Mouse (Mus musculus): ENCODE measurements around the gene Celf2. TPM values are rescaled to one million over a fixed set of nuclear protein-coding genes. Genes with fewer than 3 reads are reported as not detected.

Gene Celf2
- total RNA-seq, 1 experiment: 3.7 TPM

DNA sequence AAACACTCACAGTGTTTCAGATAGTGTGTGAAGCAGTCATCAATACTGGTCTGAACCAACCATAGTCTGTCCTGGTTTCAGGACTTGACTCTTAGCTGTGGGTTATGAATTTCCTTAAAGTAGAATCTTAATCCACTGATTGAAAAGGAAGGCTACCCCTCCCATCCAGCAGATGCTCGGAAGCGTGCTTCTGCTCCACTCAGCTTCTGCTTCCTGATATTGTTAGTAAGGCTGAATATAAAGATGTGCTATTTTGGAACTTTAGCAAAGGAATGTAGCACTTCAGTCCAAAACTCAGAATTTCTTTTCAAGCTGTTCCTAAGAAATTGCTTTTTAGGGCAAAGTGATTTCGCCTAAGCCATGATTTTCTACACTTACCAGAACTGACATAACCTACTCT lies 108.8 kb downstream of the Celf2 start:
- in situ Hi-C loops (cut with MboI; ENCODE audit: low sequenced_read_pairs in 2 of 2, unreplicated experiment in 2 of 2): no loop called here

DNA sequence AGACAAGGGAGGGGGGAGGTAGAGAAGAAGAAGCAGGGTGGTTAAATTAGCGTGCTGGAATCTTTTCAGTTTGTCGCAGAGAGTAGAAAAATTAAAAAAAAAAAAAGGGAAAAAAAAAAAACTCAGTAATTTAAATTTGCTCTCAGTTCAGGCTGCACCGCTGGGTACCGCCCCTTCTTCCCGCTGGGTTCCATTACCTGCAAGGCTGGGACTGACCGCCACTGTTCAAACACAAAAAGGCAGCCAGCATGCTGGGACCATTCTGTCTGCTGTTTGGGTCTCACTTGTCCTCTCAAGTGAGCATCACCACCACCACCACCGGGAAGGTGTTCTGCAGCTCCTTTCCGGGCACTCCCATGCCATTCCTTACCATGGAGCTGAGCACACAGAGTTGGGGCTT lies 113.4 kb downstream of the Celf2 start:
- H3K4me3 ChIP-seq (ENCODE audit: insufficient read depth in 1 of 2, low read depth in 1 of 2, low read length in 2 of 2, poor library complexity in 1 of 2, severe bottlenecking in 1 of 2): no peak overlapping the region
- no peak overlapping the region for H3K27ac ChIP-seq (ENCODE audit: insufficient read depth, low read depth, low read length, poor library complexity, severe bottlenecking)
- H3K9me3 ChIP-seq (ENCODE audit: control insufficient read depth, insufficient read depth, low read depth, low read length): no peaks in the 10 kb centered on the region
- in situ Hi-C loops (cut with MboI; ENCODE audit: low sequenced_read_pairs in 2 of 2, unreplicated experiment in 2 of 2): no loop called here
- no peak overlapping the region for H3K9ac ChIP-seq (ENCODE audit: insufficient read depth, low read depth, low read length, poor library complexity, severe bottlenecking)
- TF ChIP-seq CHD2 (IDR thresholded peaks at IDR 0.05; ENCODE audit: low read depth, low read length): no peak
- H3K36me3 ChIP-seq (ENCODE audit: control insufficient read depth, insufficient read depth, low read length, poor library complexity, severe bottlenecking): no peaks in the 10 kb centered on the region
- DNase-seq (ENCODE audit: low read depth, low spot score): no peak
- H3K4me1 ChIP-seq (ENCODE audit: control insufficient read depth in 2 of 2, insufficient read depth in 2 of 2, low read length in 2 of 2, poor library complexity in 1 of 2): no peaks in the 10 kb centered on the region

More for the DNA sequence above, 108.8 kb downstream of the Celf2 start:
- Histone ChIP-seq H3K9ac (ENCODE audit: insufficient read depth, low read depth, low read length, poor library complexity, severe bottlenecking) (no peak overlapping the region), H3K9me3 (ENCODE audit: control insufficient read depth, insufficient read depth, low read depth, low read length) (no peaks in the 10 kb centered on the region), H3K27ac (ENCODE audit: insufficient read depth, low read depth, low read length, poor library complexity, severe bottlenecking) (no peak overlapping the region), H3K4me1 (ENCODE audit: control insufficient read depth in 2 of 2, insufficient read depth in 2 of 2, low read length in 2 of 2, poor library complexity in 1 of 2) (no peaks in the 10 kb centered on the region), H3K36me3 (ENCODE audit: control insufficient read depth, insufficient read depth, low read length, poor library complexity, severe bottlenecking) (no peaks in the 10 kb centered on the region), H3K4me3 (ENCODE audit: insufficient read depth in 1 of 2, low read depth in 1 of 2, low read length in 2 of 2, poor library complexity in 1 of 2, severe bottlenecking in 1 of 2) (no peak overlapping the region)
- no peak for TF ChIP-seq ZNF384 (IDR thresholded peaks at IDR 0.05; ENCODE audit: low read depth, low read length)
- no peak for TF ChIP-seq CHD2 (IDR thresholded peaks at IDR 0.05; ENCODE audit: low read depth, low read length)
- no peak for TF ChIP-seq HCFC1 (IDR thresholded peaks at IDR 0.05; ENCODE audit: borderline replicate concordance, insufficient read depth, low read length)
- TF ChIP-seq ZC3H11A (IDR thresholded peaks at IDR 0.05; ENCODE audit: borderline replicate concordance, low read depth, low read length): no peak
- no peak for TF ChIP-seq MAFK (IDR thresholded peaks at IDR 0.05; ENCODE audit: insufficient read depth, low read depth, low read length)
- DNase-seq (ENCODE audit: low read depth, low spot score): no peak

DNA sequence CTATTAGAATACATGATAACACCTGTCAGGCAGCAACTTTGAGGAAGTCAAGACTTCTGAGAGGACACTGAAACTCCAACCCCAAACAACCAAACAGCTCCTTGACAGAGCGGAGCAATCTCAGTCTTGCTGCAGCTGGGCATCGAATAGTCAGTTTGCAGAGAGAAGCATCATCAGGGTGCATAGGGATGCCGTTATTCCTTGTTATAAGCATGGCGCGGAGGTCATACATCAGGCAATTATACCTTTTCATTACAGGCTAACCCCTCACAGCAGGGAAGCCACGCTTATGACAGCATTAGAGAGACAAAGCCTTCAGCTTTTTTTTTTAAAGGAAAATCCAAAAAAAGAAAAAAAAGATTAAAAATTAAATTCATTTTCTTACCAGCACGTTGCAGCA lies 113.9 kb downstream of the Celf2 start:
- Histone ChIP-seq H3K9ac (ENCODE audit: insufficient read depth, low read depth, low read length, poor library complexity, severe bottlenecking) (no peak overlapping the region), H3K36me3 (ENCODE audit: control insufficient read depth, insufficient read depth, low read length, poor library complexity, severe bottlenecking) (no peaks in the 10 kb centered on the region), H3K4me3 (ENCODE audit: insufficient read depth in 1 of 2, low read depth in 1 of 2, low read length in 2 of 2, poor library complexity in 1 of 2, severe bottlenecking in 1 of 2) (no peak overlapping the region), H3K27ac (ENCODE audit: insufficient read depth, low read depth, low read length, poor library complexity, severe bottlenecking) (no peak overlapping the region), H3K4me1 (ENCODE audit: control insufficient read depth in 2 of 2, insufficient read depth in 2 of 2, low read length in 2 of 2, poor library complexity in 1 of 2) (no peaks in the 10 kb centered on the region), H3K9me3 (ENCODE audit: control insufficient read depth, insufficient read depth, low read depth, low read length) (no peaks in the 10 kb centered on the region)
- DNase-seq (ENCODE audit: low read depth, low spot score): no peak
- TF ChIP-seq MAFK (IDR thresholded peaks at IDR 0.05; ENCODE audit: insufficient read depth, low read depth, low read length) (no peak), CHD2 (IDR thresholded peaks at IDR 0.05; ENCODE audit: low read depth, low read length) (no peak), HCFC1 (IDR thresholded peaks at IDR 0.05; ENCODE audit: borderline replicate concordance, insufficient read depth, low read length) (no peak), ZNF384 (IDR thresholded peaks at IDR 0.05; ENCODE audit: low read depth, low read length) (no peak), ZC3H11A (IDR thresholded peaks at IDR 0.05; ENCODE audit: borderline replicate concordance, low read depth, low read length) (no peak)
- in situ Hi-C loops (cut with MboI; ENCODE audit: low sequenced_read_pairs in 2 of 2, unreplicated experiment in 2 of 2): no loop called here

DNA sequence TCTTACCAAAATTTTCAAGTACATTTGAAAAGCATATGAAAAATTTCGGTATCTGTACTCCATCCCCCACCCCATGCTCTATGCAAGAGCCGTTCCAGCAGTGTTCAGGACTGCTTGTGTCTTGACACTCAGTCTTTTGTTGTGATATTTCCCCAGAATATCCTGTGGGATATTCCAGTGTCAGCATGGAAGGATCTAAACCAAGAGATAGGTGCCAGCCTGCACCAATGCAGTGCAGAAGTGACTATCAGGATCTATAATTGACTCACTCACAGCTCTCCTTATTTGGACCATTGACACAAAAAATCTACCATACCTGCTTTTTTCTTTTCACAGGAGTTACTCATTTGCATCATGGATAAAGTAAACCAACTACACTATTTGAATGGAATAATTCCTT lies 116.9 kb downstream of the Celf2 start:
- Histone ChIP-seq H3K36me3 (ENCODE audit: control insufficient read depth, insufficient read depth, low read length, poor library complexity, severe bottlenecking) (no peaks in the 10 kb centered on the region), H3K4me1 (ENCODE audit: control insufficient read depth in 2 of 2, insufficient read depth in 2 of 2, low read length in 2 of 2, poor library complexity in 1 of 2) (no peaks in the 10 kb centered on the region), H3K4me3 (ENCODE audit: insufficient read depth in 1 of 2, low read depth in 1 of 2, low read length in 2 of 2, poor library complexity in 1 of 2, severe bottlenecking in 1 of 2) (no peak overlapping the region), H3K9ac (ENCODE audit: insufficient read depth, low read depth, low read length, poor library complexity, severe bottlenecking) (no peak overlapping the region), H3K27ac (ENCODE audit: insufficient read depth, low read depth, low read length, poor library complexity, severe bottlenecking) (no peak overlapping the region), H3K9me3 (ENCODE audit: control insufficient read depth, insufficient read depth, low read depth, low read length) (no peaks in the 10 kb centered on the region)
- no peak for DNase-seq (ENCODE audit: low read depth, low spot score)
- in situ Hi-C loops (cut with MboI; ENCODE audit: low sequenced_read_pairs in 2 of 2, unreplicated experiment in 2 of 2): no loop called here
- TF ChIP-seq HCFC1 (IDR thresholded peaks at IDR 0.05; ENCODE audit: borderline replicate concordance, insufficient read depth, low read length) (no peak), MAFK (IDR thresholded peaks at IDR 0.05; ENCODE audit: insufficient read depth, low read depth, low read length) (no peak), ZC3H11A (IDR thresholded peaks at IDR 0.05; ENCODE audit: borderline replicate concordance, low read depth, low read length) (no peak), ZNF384 (IDR thresholded peaks at IDR 0.05; ENCODE audit: low read depth, low read length) (no peak), CHD2 (IDR thresholded peaks at IDR 0.05; ENCODE audit: low read depth, low read length) (no peak)

DNA sequence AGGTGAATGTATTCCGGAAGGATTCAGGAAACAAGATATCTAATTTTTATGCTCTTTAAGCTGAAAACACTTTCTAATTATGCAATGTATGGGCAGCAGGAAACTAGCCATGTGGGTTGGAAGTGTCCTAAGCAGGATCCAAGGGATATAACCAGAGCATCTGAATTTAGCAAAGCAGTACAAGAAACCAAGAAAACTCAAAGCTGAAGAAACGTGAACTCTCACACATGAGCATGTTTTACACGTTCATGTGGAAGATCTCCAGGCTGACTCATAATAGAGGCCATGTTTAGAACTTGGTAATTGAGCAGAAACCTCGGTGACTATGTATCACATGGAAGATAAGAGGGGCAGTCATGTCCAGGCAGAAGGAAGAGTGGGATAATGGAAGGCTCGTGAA lies 120.1 kb downstream of the Celf2 start:
- in situ Hi-C loops (cut with MboI; ENCODE audit: low sequenced_read_pairs in 2 of 2, unreplicated experiment in 2 of 2): no loop called here
- no peak for DNase-seq (ENCODE audit: low read depth, low spot score)
- TF ChIP-seq ZNF384 (IDR thresholded peaks at IDR 0.05; ENCODE audit: low read depth, low read length): no peak
- no peak for TF ChIP-seq ZC3H11A (IDR thresholded peaks at IDR 0.05; ENCODE audit: borderline replicate concordance, low read depth, low read length)
- TF ChIP-seq CHD2 (IDR thresholded peaks at IDR 0.05; ENCODE audit: low read depth, low read length): no peak
- TF ChIP-seq MAFK (IDR thresholded peaks at IDR 0.05; ENCODE audit: insufficient read depth, low read depth, low read length): no peak
- no peak for TF ChIP-seq HCFC1 (IDR thresholded peaks at IDR 0.05; ENCODE audit: borderline replicate concordance, insufficient read depth, low read length)
- Histone ChIP-seq H3K9ac (ENCODE audit: insufficient read depth, low read depth, low read length, poor library complexity, severe bottlenecking) (no peak overlapping the region), H3K4me1 (ENCODE audit: control insufficient read depth in 2 of 2, insufficient read depth in 2 of 2, low read length in 2 of 2, poor library complexity in 1 of 2) (no peaks in the 10 kb centered on the region), H3K36me3 (ENCODE audit: control insufficient read depth, insufficient read depth, low read length, poor library complexity, severe bottlenecking) (no peaks in the 10 kb centered on the region), H3K4me3 (ENCODE audit: insufficient read depth in 1 of 2, low read depth in 1 of 2, low read length in 2 of 2, poor library complexity in 1 of 2, severe bottlenecking in 1 of 2) (no peak overlapping the region), H3K9me3 (ENCODE audit: control insufficient read depth, insufficient read depth, low read depth, low read length) (no peaks in the 10 kb centered on the region), H3K27ac (ENCODE audit: insufficient read depth, low read depth, low read length, poor library complexity, severe bottlenecking) (no peak overlapping the region)

All from ES-E14 (cell line).